Mouse (Mus musculus) E14TG2a.4 (cell line): ENCODE data around the gene Kcnh5.

Experiments
- H3K27me3 ChIP-seq: 2 replicates; pipeline ENCODE4 v1.6.1; 2014; ENCODE audit warnings: low read length, control low read depth; ENCODE audit not compliant: insufficient read depth
- H3K36me3 ChIP-seq: 2 replicates; pipeline ENCODE4 v1.6.1; 2014; ENCODE audit warnings: low read length, control low read depth; ENCODE audit not compliant: insufficient read depth
- H3K4me1 ChIP-seq: replicated peaks from 2 replicates; pipeline ENCODE4 v1.6.1; 2014; ENCODE audit warnings: low read depth, low read length, control low read depth
- H3K4me3 ChIP-seq: replicated peaks from 2 replicates; pipeline ENCODE4 v1.5.1; 2014; ENCODE audit warnings: mild to moderate bottlenecking, low read length
- H3K9me3 ChIP-seq: 2 replicates; pipeline ENCODE4 v1.6.1; 2014; ENCODE audit warnings: low read length, control low read depth
- CTCF ChIP-seq: conservative IDR thresholded peaks from 2 replicates; pipeline ENCODE4 v1.5.1; 2014; ENCODE audit warnings: low read length
- NANOG ChIP-seq: IDR thresholded peaks from 2 replicates; pipeline ENCODE4 v1.6.1; 2014; ENCODE audit warnings: borderline replicate concordance, low read length, mixed read lengths
- POU5F1 ChIP-seq: IDR thresholded peaks from 2 replicates; pipeline ENCODE4 v1.6.1; 2014; ENCODE audit warnings: low read length, borderline replicate concordance

Kcnh5 gene

GRCm38 (mm10) chr12:75153076-75153568, 24.0 kb downstream of the Kcnh5 start:
- H3K27me3 ChIP-seq = no peaks in the 10 kb centered on the region
- no peaks in the 10 kb centered on the region for H3K9me3 ChIP-seq
- no peaks in the 10 kb centered on the region for H3K4me1 ChIP-seq
- TF ChIP-seq NANOG (no peak), CTCF (no peak), POU5F1 (no peak)
- H3K36me3 ChIP-seq = no peaks in the 10 kb centered on the region
- H3K4me3 ChIP-seq = no peak overlapping the region

GRCm38 (mm10) chr12:75139792-75140191, 37.3 kb downstream of the Kcnh5 start:
- Histone ChIP-seq H3K4me3 (no peak overlapping the region), H3K36me3 (no peaks in the 10 kb centered on the region), H3K4me1 (no peaks in the 10 kb centered on the region), H3K9me3 (no peaks in the 10 kb centered on the region), H3K27me3 (no peaks in the 10 kb centered on the region)
- TF ChIP-seq POU5F1 (no peak), NANOG (no peak)

DNA sequence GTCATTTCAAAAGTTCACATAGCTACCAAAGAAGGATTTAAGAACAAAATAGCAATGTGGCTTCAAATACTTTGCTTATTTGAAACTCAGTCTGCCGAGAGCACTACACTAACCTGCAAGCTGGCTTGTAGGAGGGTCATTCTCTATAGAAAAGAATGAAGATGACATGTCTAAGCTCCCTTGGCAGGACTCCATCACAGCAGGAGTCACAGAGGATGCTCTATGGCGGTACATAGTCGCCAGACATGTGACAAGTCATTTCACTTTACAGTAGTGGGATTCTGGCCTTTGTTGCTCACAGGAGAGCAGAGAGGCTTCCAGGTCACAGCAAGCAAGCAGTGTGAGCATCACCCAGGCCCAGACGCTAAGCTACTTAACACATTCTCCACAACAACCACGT, 85.2 kb downstream of the Kcnh5 start:
- TF ChIP-seq NANOG = no peak
- Histone ChIP-seq H3K9me3 (peaks cover 6% of the 10 kb centered on the region), H3K27me3 (no peaks in the 10 kb centered on the region), H3K4me1 (no peaks in the 10 kb centered on the region), H3K36me3 (no peaks in the 10 kb centered on the region), H3K4me3 (no peak overlapping the region)

GRCm38 (mm10) chr12:75090957-75091356, 86.2 kb downstream of the Kcnh5 start:
- Histone ChIP-seq H3K9me3 (peaks cover 6% of the 10 kb centered on the region), H3K4me3 (no peak overlapping the region), H3K4me1 (no peaks in the 10 kb centered on the region), H3K36me3 (no peaks in the 10 kb centered on the region), H3K27me3 (no peaks in the 10 kb centered on the region)
- TF ChIP-seq NANOG (no peak), POU5F1 (no peak), CTCF (no peak)

DNA sequence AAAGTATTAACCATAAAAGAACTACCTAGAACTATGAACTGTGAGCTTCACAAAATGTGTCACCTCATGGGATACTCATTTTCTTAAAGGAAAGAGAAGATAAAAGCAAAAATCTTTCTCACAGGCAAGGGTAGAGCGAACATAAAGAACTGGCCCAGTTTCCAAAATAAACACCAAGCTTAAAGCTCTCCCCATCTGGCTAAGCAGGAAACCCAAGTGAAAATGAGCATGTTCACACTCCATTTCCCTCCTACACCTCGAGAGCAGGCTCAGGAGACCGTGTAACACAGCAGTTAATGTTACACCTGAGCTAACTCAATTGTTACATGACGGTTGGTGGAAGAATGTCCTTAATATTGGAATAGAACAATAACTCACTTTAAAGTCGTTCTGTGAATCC, 100.0 kb downstream of the Kcnh5 start:
- Histone ChIP-seq H3K27me3 (no peaks in the 10 kb centered on the region), H3K36me3 (no peaks in the 10 kb centered on the region), H3K9me3 (no peaks in the 10 kb centered on the region), H3K4me3 (no peak overlapping the region), H3K4me1 (no peaks in the 10 kb centered on the region)
- TF ChIP-seq NANOG = no peak
- no peak for TF ChIP-seq CTCF
- no peak for TF ChIP-seq POU5F1

DNA sequence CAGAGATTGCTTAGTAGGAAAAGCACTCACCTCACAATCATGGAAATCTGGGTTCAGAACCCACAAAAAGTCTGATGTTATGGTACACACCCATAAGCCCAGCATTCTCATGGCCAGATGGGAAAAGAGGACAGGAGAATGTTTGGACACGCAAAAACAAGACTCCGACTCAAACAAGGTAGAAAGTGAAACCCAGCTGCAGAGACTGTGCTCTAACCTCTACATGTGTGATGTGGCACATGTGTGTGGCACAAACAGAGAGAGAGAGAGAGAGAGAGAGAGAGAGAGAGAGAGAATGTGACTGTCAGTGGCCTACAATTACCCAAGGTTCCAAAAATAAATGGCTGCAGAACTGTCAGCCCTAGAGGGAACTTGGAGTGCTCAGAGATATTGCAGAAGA, 106.1 kb downstream of the Kcnh5 start:
- no peaks in the 10 kb centered on the region for H3K27me3 ChIP-seq
- H3K9me3 ChIP-seq = no peaks in the 10 kb centered on the region
- no peaks in the 10 kb centered on the region for H3K36me3 ChIP-seq
- no peak for TF ChIP-seq CTCF
- TF ChIP-seq NANOG = no peak
- TF ChIP-seq POU5F1 = no peak
- no peak overlapping the region for H3K4me3 ChIP-seq
- no peaks in the 10 kb centered on the region for H3K4me1 ChIP-seq

DNA sequence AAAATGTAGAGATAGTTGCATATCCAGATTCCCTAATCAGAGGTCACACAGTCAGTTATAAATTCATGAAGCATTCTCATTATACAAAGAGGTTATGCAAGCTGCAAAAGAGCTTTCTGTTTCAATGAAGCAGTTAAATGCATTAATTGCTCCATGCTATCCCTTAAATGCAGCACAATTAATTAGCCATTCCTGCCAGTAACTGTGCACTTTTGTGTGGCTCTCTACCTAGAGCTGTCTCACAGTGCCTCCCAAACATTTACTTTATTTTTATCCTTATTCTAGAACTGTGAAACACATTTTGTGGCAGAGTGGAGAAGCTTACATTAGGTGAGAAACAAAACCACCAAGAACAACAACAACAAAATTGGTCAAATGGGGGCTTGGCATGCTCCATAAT, 114.6 kb downstream of the Kcnh5 start:
- Histone ChIP-seq H3K36me3 (no peaks in the 10 kb centered on the region), H3K4me1 (no peaks in the 10 kb centered on the region), H3K9me3 (no peaks in the 10 kb centered on the region), H3K4me3 (no peak overlapping the region), H3K27me3 (no peaks in the 10 kb centered on the region)
- TF ChIP-seq NANOG = no peak
- no peak for TF ChIP-seq CTCF
- TF ChIP-seq POU5F1 = no peak

- TF ChIP-seq NANOG (no peak), CTCF (no peak)
- no peaks in the 10 kb centered on the region for H3K9me3 ChIP-seq
- H3K4me3 ChIP-seq = no peak overlapping the region
- no peaks in the 10 kb centered on the region for H3K27me3 ChIP-seq
- no peaks in the 10 kb centered on the region for H3K4me1 ChIP-seq
- no peaks in the 10 kb centered on the region for H3K36me3 ChIP-seq
Measured at GRCm38 (mm10) chr12:75061731-75062130, 115.4 kb downstream of the Kcnh5 start.

GRCm38 (mm10) chr12:75053731-75054130, 123.4 kb downstream of the Kcnh5 start:
- Histone ChIP-seq H3K9me3 (peaks cover 4% of the 10 kb centered on the region; the same call in 1 of the 2 replicates), H3K27me3 (no peaks in the 10 kb centered on the region), H3K36me3 (no peaks in the 10 kb centered on the region), H3K4me3 (no peak overlapping the region), H3K4me1 (no peaks in the 10 kb centered on the region)
- TF ChIP-seq NANOG (no peak), CTCF (no peak), POU5F1 (no peak)
